Mouse (Mus musculus) embryo, embryonic 9.5 days (tissue): ENCODE measurements around the gene Foxk1.

ENCODE experiments used
- DNase-seq: peaks from one replicate; pipeline ENCODE4 v3.0.0-alpha.2; 2017; ENCODE audit errors: extremely low spot score

Gene Foxk1

DNA sequence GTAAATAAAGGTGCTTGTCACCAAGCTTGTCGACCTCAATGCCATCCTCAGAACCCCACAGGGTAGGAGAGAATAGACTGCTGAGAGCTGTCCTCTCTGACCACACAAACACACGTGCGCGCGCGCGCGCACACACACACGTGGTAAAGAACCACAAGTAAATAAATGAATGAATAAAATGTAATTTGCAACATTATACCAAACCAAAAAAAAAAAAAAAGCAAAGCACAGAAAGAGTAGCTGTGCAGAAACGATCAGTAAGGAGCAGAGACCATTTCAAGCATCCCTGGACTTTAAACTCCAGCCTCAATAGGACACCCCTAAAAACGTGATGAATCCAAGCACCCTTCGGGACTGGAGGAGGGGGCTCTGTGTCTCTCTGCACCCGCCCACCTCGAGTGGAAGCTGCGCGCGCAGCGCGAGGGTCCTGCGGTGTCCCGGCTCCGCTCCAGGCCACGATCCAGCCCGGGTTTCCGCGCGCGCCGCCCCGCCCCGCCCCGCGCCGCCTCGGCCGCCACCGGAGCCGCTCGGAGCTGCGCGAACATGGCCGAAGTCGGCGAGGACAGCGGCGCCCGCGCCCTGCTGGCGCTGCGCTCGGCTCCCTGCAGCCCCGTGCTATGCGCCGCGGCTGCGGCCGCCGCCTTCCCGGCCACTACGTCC is at the start of gene Foxk1:
TSS of gene Foxk1 (plus strand) at position 517 of the 660 bp plus-strand sequence.
- peak; percentile 96 for DNase-seq

DNA sequence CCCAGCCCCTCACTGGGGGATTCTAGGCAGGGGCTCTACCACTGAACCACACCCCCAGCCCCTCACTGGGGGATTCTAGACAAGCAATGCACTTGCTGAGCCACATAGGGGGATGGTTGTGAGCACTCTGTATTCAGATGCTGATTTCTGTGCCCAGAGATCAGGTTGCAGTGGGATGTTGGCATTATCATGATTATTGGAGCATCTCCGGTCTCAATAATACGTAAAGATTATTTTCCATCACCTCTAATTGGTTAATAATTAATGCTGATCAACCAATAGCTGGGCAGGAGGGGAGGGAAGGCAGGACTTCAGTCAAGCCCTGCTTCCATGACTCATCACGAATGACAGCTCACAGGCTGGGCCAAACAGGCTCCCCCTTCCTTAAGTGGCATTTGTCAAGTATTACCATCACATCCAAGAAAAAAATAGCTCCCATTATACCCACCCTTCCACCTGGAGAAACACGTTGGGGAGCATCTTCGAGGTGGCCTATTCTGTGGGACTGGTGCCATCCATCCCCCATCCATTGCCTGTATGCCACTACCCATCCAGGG is 48.9 kb upstream of the Foxk1 start:
- DNase-seq: no peak

DNA sequence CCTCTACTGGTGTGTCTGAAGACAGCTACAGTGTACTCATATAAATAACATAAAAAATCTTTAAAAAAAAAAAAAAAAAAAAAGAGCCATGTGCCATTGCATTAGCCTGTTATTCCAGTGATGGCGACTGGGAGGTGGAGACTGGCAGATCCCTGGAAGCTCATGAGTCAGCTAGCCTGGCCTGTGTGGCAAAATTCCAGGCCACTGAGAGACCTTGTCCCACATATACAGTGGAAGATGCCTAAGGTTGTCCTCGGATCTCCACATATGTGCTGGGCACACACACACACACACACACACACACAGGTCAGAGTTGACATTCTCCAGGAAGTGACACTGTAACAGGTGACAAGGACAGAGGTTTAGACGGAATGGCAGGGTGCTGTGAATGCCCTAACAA is 46.2 kb upstream of the Foxk1 start:
- no peak for DNase-seq

DNA sequence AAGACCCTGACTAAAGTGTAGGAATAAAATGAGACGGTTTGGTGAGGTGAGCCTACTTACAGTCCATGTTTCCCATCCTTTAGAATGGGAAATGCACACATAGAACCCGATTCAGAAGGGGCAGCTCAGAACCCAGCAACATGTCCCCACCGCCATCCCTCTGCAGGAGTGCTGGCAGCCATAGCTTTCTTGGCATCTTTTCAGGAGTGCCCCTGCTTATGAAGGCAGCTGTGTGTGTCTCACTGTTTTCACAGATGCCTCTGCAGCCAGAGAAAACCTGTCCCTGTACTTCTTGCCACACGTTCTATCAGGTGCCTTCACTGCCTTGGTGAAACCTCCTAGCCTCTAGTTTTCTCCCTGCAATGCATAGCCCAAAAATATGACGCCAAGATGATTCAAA is 40.1 kb upstream of the Foxk1 start:
- DNase-seq: no peak

DNA sequence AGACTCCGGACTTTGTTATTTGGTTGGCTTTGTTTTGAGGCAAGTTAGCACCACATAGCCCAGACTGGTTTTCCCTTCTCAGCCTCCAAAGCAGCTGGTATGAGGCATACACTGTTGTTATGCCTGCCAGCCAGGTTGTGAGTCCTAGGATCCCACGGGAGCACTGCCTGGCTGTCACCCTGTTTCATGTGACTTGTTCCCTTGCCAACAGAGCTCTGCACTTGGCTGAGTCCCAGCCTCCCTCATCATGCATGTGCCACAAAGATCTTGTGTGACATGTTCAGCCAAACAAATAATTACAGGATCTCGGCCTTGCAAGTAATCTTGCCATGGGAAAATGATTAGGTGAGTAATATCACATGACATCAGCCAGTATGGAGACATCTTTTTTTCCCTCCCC is 38.4 kb upstream of the Foxk1 start:
- no peak for DNase-seq

DNA sequence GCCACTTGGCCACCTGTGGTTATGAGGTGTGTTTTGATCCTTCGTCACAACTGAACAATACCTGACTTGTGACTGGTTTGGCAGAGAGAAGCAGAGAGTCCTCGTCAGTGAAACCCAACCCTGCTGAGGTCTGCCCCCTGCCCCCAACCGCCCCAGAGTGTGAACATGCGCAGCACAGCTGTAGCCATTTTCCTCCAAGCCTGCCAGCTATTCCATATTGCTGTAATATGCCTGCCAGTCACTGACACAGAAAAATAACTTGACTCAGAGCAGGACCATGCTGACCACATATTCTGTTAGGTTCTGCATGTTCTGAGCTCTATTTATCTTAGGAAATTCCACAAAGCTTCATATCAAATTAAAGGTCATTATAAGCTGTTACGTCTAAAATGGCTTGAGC is 37.2 kb upstream of the Foxk1 start:
- DNase-seq: no peak

DNA sequence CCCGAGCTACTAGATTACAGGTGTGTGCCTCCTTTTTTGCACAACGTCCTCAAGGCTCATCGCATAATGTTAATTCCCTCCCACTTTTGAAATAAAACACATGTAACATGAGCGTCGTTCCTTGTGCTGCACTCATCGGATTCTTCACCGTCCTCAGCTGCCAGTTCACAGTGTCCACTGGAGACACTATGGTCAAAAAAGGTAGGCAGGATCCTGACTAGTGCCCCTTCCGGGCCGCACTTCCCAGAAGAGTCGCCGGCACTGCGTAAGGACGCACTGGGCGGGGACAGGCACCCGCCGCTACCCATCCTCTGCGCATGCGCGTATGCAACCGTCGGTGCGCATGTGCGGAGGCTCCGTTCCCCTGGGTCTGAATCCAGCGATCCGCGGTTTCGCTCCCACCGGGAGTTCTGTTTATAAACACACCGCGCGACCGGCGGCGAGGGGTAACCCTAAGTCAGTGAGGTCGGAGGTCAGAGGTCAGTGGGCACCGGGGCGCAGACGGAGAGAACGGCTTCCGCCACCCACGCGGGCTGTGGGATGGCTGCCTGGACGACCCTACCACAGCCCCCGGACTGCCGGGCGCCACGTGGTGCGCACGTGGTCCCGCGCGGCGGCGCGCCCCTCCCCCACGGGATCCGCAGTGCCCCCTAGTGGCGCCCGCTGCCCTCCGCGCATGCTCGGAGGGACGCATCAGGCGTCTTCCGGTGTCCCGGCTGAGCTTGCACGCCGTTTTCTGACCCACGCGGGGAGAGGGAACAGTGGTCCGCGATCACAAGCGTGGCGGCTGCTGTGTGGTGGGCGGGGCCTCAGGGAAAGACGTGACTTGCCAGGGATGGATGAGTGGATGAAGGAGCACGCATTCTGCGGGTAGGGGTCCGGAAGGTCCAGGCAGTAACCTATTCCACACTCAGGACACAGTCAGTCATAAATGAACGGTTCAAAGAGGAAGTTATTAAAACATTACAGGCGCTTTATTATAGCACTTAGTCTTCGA is 33.9 kb upstream of the Foxk1 start:
- peak; percentile 99 for DNase-seq

DNA sequence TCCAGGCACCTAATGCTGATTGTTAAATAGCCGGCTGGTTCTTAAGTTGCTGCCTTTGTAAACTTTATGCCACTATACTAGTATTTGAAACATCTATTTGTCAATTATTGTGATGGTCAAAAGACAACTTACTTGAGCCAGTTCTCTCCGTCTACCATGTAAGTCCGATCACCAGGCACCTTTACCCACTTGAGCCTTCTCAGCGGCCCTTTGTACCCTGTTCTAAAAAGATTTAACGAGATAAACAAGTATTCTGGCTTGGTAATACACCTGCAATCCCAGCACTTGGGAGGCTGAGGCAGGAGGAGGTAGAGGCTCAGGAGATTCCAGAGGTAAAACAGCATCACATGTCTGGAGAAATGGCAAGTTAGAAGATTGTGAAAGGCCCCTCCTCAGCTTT is 33.2 kb upstream of the Foxk1 start:
- DNase-seq: no peak

DNA sequence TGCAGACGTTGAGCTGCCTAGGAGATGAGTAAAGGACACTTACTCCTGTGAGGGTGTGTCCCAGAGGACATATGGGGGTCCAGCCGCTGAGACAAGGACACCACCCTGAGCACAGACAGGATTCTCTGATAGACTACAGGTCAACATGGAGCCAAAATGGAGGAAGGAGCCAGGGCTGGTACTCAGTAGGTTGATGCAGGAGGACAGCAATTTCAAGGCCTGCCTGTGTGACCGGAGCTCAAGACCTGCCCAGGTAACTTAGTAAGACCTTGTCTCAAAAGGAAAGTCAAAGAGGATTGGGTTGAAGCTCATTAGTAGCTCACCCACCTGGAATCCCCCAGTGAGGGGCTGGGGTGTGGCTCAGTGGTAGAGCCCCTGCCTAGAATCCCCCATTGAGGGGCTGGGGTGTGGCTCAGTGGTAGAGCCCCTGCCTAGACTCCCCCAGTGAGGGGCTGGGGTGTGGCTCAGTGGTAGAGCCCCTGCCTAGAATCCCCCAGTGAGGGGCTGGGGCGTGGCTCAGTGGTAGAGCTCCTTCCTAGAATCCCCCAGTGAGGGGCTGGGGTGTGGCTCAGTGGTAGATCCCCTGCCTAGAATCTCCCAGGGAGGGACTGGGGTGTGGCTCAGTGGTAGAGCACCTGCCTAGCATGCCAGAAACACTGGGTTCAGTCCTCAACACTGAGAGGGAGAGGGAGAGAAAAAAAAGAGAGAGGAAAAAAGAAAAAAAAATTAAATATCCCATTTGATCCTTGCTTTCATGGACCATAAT is 30.7 kb upstream of the Foxk1 start:
- no peak for DNase-seq

DNA sequence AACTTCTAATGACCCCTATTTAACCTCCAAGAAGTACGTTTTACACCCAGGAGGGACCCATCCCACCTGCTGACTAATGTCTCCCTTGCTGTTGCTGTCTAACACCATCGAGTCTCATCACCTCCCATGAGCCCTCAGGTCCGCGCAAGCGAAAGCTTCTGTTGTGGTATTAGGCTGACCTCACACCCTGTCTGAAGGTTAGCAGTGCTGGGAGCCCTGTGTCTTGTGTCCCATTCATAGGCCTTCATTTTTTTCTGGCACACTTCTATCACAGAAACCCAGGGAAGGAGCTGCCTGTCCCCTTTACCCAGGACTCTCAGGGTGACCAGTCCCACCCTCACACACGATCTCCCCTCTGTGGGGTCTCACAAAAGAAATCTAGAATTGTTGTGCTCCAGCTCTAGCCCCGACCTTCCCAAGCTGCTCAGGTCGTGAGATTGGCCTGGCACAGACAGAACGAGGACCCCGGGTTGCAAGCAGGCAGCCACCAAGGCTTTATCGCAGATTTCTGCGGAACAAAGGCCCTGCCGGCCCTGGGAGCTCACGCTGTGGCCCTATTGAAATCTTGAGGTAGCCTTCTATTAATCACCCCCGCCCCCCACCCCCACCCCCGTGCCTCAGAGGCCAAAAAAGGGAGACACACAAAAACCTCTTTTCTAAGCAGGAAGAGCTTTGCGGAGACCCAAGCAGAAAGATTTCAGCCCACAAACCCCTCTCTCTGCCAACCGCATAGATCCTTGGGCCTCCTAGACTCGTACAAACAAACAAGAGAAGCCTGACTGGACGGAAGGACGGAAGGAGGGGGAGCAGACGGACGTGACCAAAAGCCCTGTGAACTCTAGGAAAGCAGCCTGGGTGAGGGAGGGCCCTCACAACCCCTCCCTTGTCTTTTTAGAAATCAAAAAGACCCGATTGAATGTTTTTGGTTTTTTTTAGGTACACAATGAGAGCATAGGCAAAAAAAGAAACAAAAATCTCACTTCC is 29.8 kb upstream of the Foxk1 start:
- peak; percentile 82 for DNase-seq

DNA sequence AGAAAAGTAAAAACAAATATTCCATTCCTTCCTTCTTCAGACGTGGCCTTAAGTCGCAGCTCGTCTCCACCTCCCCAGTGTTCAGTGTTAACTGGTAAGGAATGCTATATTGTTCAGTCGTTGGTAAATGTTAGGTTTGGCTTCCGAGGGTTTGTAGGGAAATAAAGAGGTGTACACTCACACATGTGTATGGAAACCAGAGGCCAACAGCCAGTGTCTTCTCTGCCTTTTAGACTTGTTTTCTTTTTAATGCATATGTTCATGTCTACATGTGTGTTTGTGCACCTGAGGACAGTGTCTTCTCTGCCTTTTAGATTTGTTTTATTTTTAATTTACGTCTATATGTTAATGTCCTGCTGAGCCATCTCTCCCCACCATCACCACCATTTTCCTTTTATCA is 29.1 kb upstream of the Foxk1 start:
- peak; percentile 24 for DNase-seq

DNA sequence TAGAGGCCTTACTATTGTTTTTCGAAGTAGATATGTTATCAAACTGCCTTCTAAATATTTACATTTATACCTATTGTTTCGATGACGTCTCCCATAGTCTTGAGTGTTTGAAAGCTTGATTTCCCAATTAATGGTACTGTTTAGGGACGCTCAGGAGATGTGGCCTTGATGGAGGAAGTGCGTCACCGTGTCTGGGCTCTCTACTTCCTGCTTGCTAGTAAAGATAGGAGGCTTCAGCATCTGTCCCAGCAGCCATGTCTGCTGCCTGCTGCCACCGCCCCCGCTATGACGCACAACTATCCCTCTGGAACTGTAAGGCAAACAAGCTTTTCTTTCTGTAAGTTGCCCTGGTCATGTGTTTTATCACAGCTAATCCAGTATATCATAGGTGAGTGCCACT is 27.0 kb upstream of the Foxk1 start:
- no peak for DNase-seq

DNA sequence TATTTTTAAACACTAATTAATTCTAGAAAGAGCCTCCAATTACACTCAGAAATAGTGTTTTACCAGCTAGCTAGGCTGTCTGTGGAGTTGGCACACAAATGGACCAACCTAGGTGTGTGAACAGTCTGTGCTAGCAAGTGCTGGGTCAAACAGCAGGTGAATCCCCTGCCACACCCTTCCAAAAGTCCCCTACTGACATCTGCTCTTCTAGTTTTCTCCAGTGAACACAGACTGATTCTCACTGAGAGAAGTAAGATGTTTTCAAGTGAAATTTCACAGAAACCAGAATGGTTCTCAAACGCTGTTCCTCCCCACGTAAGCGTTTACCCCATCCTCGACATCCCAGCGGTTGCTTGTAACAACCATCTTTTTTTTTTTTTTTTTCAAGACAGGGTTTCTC is 25.7 kb upstream of the Foxk1 start:
- DNase-seq: no peak

DNA sequence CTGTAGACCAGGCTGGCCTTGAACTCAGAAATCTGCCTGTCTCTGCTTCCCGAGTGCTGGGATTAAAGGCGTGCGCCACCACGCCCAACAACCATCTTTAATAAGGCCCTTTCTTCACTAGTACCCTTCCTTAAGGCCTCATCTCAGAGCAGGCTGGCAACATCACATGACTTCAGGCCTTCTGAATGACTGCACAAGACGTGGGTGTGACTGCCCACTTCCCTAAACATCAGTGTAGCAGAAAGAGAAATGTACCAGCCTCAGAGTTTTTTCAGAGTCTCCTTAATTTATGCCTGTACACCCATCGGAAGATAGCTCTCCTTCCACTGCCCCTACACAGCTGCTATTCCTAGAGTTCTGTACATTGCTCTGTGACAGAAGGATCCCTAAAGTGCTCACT is 25.2 kb upstream of the Foxk1 start:
- no peak for DNase-seq

DNA sequence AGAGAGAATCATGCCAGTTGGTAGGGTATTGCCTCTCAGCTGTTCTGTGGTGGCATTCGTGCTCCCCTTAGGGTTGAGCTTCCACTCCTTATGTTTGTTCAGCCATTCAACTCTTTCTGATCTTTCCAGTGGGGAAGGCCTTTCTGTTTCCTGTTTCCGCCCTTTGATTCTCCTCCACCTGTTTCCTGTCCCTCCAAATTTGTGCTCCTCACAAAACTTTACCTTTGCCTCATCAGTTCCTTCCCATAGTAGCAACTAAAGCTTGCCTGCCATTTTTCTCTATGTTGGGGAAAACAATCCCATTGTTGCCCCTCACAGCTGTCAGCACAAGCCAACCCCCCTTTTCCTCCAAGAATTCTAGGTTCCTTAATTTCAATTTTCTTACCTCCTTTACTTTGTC is 23.2 kb upstream of the Foxk1 start:
- no peak for DNase-seq

DNA sequence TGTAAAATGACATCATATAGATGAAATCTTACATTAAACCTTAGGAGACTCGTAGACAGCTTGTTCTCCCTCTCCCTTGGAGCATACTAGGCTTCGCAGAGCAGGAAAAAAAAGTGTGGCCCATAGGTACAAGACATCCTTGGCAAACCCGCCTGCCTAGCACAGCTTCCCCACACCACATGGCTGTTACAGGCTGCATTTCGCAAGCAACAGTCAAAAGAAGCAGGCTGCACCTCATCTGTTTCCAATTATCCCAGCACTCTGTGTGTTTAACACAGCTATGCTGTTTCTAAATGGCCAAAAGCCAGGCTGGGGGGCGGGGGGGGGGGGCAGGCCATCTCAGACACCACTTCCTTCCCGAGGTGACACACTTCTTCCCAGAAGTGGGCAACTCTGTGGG is 20.8 kb upstream of the Foxk1 start:
- DNase-seq: peak; percentile 47

DNA sequence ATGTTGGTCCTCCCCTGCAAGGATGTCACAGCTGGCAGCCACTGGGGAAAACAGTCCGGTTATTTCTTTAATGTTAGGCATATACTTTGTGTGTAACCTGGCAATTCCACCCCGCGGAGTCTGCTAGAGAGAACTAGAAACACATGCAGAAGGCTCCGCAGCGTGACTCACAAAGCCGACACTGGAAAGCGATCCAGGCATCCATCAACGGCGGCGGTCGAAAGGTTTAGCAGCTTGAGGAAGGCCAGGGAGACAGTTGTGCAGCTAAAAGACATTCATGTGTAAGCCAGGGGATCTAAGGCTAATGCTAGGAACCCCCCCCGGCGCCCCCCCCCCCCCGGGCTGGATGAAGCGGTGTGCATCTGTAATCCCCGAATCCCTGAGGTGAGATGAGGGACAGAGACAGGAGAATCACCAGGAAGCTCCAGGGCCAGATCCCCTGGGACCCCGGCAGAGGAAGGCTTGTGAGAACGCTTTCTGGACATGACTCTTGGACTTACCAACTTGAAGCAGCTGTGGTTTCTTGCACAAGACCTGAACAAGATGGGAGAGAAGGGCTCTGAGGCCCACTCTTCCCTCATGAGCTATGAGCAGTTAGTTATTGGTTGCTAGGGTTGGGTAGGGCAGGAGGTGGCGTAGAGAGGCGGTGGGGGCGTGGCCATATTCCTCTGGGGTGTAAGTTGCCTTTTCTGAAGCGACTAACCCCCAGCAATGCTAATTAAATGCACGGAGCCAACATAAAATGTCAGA is 16.2 kb upstream of the Foxk1 start:
- DNase-seq: peak; percentile 42

DNA sequence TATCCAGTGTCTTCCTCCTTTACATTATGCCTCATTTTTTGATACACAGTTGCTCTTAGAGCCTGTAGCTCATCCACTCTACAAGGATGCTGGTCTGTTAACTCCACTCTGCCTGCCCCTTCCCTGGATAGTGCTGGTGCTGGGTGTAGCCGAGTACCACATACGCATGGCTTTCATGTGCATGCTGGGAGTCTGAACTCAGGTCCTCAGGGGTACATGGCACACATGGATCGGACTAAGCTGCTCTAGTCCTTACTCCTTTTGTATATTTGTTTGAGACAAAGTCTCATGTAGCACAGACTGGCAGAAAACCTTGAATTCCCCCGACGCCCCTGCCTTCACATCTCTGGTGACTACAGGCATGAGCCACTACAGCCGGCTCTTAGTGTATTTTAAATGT is 15.0 kb upstream of the Foxk1 start:
- no peak for DNase-seq

DNA sequence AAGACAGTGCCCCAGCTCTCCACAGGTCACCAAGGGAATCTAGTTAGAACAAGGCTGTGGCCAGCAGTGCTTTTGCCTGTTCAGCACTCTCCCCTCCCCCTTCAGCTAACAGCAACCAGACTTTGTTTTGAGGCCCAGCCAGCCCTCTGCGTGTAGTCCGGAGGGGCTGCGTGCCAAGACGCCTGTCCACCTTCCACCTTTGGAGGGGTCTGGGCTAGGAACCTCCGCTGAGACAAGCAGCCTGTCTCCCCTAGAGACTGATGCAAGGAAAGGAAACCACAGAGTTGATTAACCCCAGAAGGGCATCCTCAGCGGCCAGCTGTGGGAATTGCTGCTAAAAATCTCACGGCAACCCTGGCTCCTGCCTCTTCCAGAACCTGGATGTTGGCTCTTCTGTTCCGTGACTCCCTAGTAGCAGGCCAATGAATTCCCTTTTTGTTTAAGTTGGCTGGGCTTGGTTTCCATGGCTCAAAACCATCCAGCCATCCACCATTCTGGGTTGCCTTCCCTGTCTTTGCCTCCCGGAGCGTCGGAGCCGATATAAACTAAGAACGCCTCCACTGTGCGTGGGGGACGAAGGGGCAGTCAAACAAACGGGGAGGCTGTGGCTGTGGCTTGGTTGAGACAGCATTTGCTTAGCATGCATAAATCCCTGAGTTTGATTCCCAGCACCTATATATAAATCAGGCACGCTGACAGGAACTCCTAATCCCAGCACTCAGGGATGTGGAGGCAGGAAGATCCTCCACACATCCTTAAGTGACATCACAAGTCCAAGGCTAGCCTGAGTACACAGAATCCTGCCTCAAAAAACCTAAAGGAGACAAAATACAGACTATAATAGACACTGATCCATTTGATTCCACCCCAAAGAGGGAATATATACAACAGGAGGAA is 14.3 kb upstream of the Foxk1 start:
- DNase-seq: peak; percentile 70
